Mouse (Mus musculus) liver, postnatal 0 days (tissue): Measurements from ENCODE around the gene Tmem254a. TPM values are rescaled to one million over a fixed set of nuclear protein-coding genes. Genes with fewer than 3 reads are reported as not detected.
"Not testable (repeated sequence)": the region's sequence is repeated elsewhere in the genome, so short reads cannot be mapped to it uniquely, and the experiment has no call there.

ENCODE experiments used
- ATAC-seq: fragments of 200-750 bp; cut with Nextera tagmentation; 2 replicates; pipeline ENCODE4 v1.8.0; 2017; ENCODE audit warnings: mild to moderate bottlenecking, moderate library complexity
- DNase-seq: peaks from one replicate; pipeline ENCODE4 v3.0.0-alpha.2; 2016
- H3K27ac ChIP-seq: fragments of 300-500 bp; sonication (generic); 2 replicates; pipeline ENCODE4 v1.5.1; 2014; ENCODE audit warnings: antibody characterized with exemption, moderate library complexity, mild to moderate bottlenecking, low read depth
- H3K27me3 ChIP-seq: fragments of 300-500 bp; sonication (generic); 2 replicates; pipeline ENCODE4 v1.6.1; 2014; ENCODE audit warnings: low read length, control low read depth, mixed read lengths; ENCODE audit not compliant: insufficient read depth
- H3K36me3 ChIP-seq: fragments of 300-500 bp; sonication (generic); replicated peaks from 2 replicates; pipeline ENCODE4 v1.6.1; 2014; ENCODE audit warnings: mild to moderate bottlenecking, control low read depth, low read length, moderate library complexity, mixed read lengths; ENCODE audit not compliant: insufficient read depth
- H3K4me1 ChIP-seq: fragments of 300-500 bp; sonication (generic); 2 replicates; pipeline ENCODE4 v1.6.1; 2014; ENCODE audit warnings: antibody characterized with exemption, mild to moderate bottlenecking, control low read depth; ENCODE audit not compliant: insufficient read depth
- H3K4me2 ChIP-seq: fragments of 300-500 bp; sonication (generic); 2 replicates; pipeline ENCODE4 v1.6.1; 2014; ENCODE audit warnings: low read depth, mild to moderate bottlenecking, low read length, moderate library complexity, mixed read lengths
- H3K4me3 ChIP-seq: fragments of 300-500 bp; sonication (generic); 2 replicates; pipeline ENCODE4 v1.5.1; 2014; ENCODE audit warnings: low read depth, low read length
- H3K9ac ChIP-seq: fragments of 300-500 bp; sonication (generic); replicated peaks from 2 replicates; pipeline ENCODE4 v1.6.1; 2014; ENCODE audit warnings: mild to moderate bottlenecking, moderate library complexity
- H3K9me3 ChIP-seq: fragments of 300-500 bp; sonication (generic); 2 replicates; pipeline ENCODE4 v1.6.1; 2016; ENCODE audit warnings: mild to moderate bottlenecking, control low read depth, low read length, mixed read lengths
- WGBS: fragments of 180-500 bp; shearing (Covaris S2); extraction: QIAGEN DNeasy Blood & Tissue Kit; methylation state at CpG from one replicate; pipeline ENCODE4 v1.1.7; 2014; ENCODE audit not compliant: insufficient replicate concordance; 5-methylcytosine and 5-hydroxymethylcytosine counted together
- polyA plus RNA-seq: library from polyadenylated mRNA; unstranded; fragments of >200 nt; fragmentation: Nextera tagmentation; extraction: Ambion mirVana; gene quantifications from 2 replicates; pipeline ENCODE4 v1.2.1, GENCODE M21; 2015

Tmem254a gene
- 2.4 and 2.6 TPM in 2 replicates for polyA plus RNA-seq

GRCm38 (mm10) chr14:25927562-25927881, at the start of gene Tmem254a:
Tmem254a (minus strand) TSS chr14:25927672.
- H3K27me3 ChIP-seq, H3K4me1 ChIP-seq, H3K4me3 ChIP-seq, DNase-seq, H3K9me3 ChIP-seq, H3K4me2 ChIP-seq, H3K36me3 ChIP-seq, H3K9ac ChIP-seq, H3K27ac ChIP-seq: not testable (repeated sequence)
- ATAC-seq: peak; percentile 87
- no CpG with 5 or more reads among the region's 10 CpGs for WGBS

- not testable (repeated sequence) for H3K36me3 ChIP-seq, H3K27ac ChIP-seq, H3K4me3 ChIP-seq, H3K9me3 ChIP-seq, H3K9ac ChIP-seq, H3K4me1 ChIP-seq, H3K27me3 ChIP-seq, DNase-seq, H3K4me2 ChIP-seq
- ATAC-seq: peak; percentile 92
- no CpG with 5 or more reads among the region's 3 CpGs for WGBS
These were observed 30.4 kb upstream of the Tmem254a start for GRCm38 (mm10) chr14:25957861-25958260.

GRCm38 (mm10) chr14:25938004-25938403, 10.5 kb upstream of the Tmem254a start, which contains the start of gene Cphx1:
Cphx1 (plus strand) TSS chr14:25938304.
- not testable (repeated sequence) for H3K4me2 ChIP-seq, H3K36me3 ChIP-seq, H3K27me3 ChIP-seq, H3K4me1 ChIP-seq, DNase-seq, H3K9me3 ChIP-seq, H3K27ac ChIP-seq, H3K9ac ChIP-seq, H3K4me3 ChIP-seq
- ATAC-seq: peak; percentile 24; the same call in 1 of the 2 replicates
- no CpG with 5 or more reads among the region's 8 CpGs for WGBS

DNA sequence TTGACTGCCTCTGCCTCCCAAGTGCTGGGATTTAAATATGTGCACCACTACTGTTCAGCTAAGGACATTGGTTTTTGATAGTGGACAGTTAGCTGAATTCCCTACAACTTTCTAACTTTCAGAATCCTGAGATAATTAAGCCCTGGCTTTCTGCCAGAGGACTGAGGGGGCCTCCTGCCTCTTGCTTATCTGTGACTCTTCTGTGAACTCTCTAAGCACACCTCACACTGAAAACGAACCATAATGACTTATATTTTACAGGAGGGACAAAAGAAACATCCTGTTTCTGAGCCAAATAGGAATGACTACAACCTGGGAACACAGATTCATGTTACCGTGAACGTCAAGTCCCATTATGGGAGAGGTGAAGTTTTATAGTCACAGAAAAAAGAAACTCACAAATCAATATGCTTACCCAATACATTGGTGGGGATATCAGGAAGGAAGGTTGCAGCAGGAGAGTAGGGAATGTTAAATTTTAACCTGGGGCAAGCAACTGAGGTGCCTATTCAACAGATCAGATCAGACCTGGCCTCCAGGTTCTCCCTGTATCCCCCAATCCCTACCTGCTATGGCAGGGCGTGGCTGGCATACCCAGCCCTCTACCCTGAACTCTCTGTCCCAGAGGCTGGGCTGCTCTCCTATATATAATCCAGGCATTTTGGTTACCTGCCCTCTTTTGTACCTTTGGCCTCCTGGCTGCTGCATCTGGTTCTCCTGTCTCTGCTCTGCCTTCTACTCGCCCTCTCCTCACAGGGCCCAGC, 9.6 kb upstream of the Tmem254a start:
- not testable (repeated sequence) for H3K9me3 ChIP-seq, H3K36me3 ChIP-seq, DNase-seq, H3K9ac ChIP-seq, H3K4me1 ChIP-seq, H3K4me3 ChIP-seq, H3K27ac ChIP-seq, H3K27me3 ChIP-seq, H3K4me2 ChIP-seq
- no CpG with 5 or more reads among the region's 5 CpGs for WGBS
- peak; percentile 99 for ATAC-seq

- peak; percentile 86 for ATAC-seq
- H3K9ac ChIP-seq: not testable (repeated sequence)
These were observed 484 bp downstream of the Tmem254a start for GRCm38 (mm10) chr14:25926814-25927561.

GRCm38 (mm10) chr14:25918427-25919170, 8.9 kb downstream of the Tmem254a start:
- no CpG with 5 or more reads among the region's 5 CpGs for WGBS
- not testable (repeated sequence) for DNase-seq, H3K4me1 ChIP-seq, ATAC-seq, H3K27me3 ChIP-seq, H3K9me3 ChIP-seq, H3K4me2 ChIP-seq, H3K27ac ChIP-seq, H3K9ac ChIP-seq, H3K4me3 ChIP-seq, H3K36me3 ChIP-seq

More at GRCm38 (mm10) chr14:25926814-25927561, 484 bp downstream of the Tmem254a start:
- not testable (repeated sequence) for DNase-seq, H3K4me2 ChIP-seq, H3K36me3 ChIP-seq, H3K4me3 ChIP-seq, H3K27me3 ChIP-seq, H3K9me3 ChIP-seq, H3K27ac ChIP-seq, H3K4me1 ChIP-seq
- no CpG with 5 or more reads among the region's 44 CpGs for WGBS

DNA sequence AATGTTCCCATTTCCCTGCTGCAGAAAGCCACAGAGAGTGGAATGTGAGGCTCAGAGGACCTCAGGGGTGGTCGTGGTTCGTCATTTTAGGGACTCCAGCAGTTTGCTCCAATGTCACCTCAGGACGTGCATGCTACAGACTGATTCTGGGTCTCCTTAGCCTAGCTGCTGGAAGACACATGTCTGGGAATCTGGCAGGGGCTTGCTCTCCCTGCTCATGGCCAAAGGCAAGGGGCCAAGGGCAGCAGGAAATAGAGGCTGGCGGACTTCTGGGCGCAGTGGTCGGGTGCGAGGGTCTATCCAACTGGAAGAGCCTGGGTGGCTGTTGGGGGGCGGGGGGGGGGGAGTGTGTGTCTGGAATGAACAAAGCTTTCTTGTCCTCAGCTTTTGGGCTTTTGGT, 18.5 kb downstream of the Tmem254a start:
- H3K4me1 ChIP-seq, DNase-seq, H3K36me3 ChIP-seq, H3K27me3 ChIP-seq, H3K4me2 ChIP-seq, H3K9me3 ChIP-seq, H3K9ac ChIP-seq, ATAC-seq, H3K4me3 ChIP-seq, H3K27ac ChIP-seq: not testable (repeated sequence)
- WGBS: no CpG with 5 or more reads among the region's 8 CpGs

GRCm38 (mm10) chr14:25907272-25907671, 20.2 kb downstream of the Tmem254a start:
- H3K4me3 ChIP-seq, DNase-seq, H3K9ac ChIP-seq, H3K4me2 ChIP-seq, H3K9me3 ChIP-seq, H3K27ac ChIP-seq, H3K27me3 ChIP-seq, H3K36me3 ChIP-seq, ATAC-seq, H3K4me1 ChIP-seq: not testable (repeated sequence)
- WGBS: no CpG with 5 or more reads among the region's 9 CpGs

DNA sequence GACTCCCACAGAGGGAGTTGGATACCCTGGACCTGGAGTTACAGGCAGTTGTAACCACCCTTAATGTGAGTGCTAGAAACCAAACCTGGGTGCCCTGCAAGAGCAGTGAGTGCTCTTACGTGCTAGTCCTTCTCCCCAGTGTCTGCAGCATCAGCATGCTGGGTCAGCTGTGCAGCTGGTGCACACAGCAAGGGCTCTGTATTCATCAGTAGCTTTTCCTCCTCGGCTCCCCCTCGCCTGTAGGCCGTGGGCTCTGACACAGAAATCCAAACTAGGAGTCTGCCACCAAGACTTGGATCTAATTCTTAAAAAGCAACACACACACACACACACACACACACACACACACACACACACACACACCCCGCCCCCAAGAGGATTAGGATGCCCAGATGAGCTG, 22.2 kb downstream of the Tmem254a start:
- not testable (repeated sequence) for H3K4me3 ChIP-seq, H3K4me1 ChIP-seq, ATAC-seq, H3K27ac ChIP-seq, H3K9me3 ChIP-seq, DNase-seq, H3K27me3 ChIP-seq, H3K36me3 ChIP-seq, H3K9ac ChIP-seq, H3K4me2 ChIP-seq
- WGBS: 60% methylated on average over 1 of the region's 5 CpGs
